Mouse (Mus musculus): ENCODE measurements around the gene Kcnh3. TPM values are rescaled to one million over a fixed set of nuclear protein-coding genes. Genes with fewer than 3 reads are reported as not detected.

Kcnh3 gene
- polyA plus RNA-seq, 1 experiment from 2014 or later = 0.44 TPM

GRCm38 (mm10) chr15:99290586-99290985 is 65.9 kb downstream of the Kcnh3 start:
- Histone ChIP-seq H3K4me3 (ENCODE audit: low read depth, low read length) (no peak overlapping the region), H3K9me3 (ENCODE audit: control insufficient read depth, low read length) (no peaks in the 10 kb centered on the region), H3K27me3 (ENCODE audit: control insufficient read depth, insufficient read depth, low read length) (no peaks in the 10 kb centered on the region), H3K4me1 (ENCODE audit: control insufficient read depth, insufficient read depth, low read length) (no peaks in the 10 kb centered on the region; the same call in 1 of the 2 replicates), H3K9ac (ENCODE audit: low read length) (no peak overlapping the region), H3K27ac (ENCODE audit: low read depth, low read length) (no peak overlapping the region), H3K4me2 (ENCODE audit: low read depth) (no peak overlapping the region), H3K36me3 (ENCODE audit: control insufficient read depth, insufficient read depth, low read length) (no peaks in the 10 kb centered on the region)
- 84% methylated on average over 11 of the region's 11 CpGs for WGBS
- no peak for ATAC-seq (ENCODE audit: insufficient read depth, low FRiP score, low TSS enrichment)
- no peak for DNase-seq (ENCODE audit: low spot score)

Other genes with a start within 250 kb of the Kcnh3 start
- gene Tuba1c, start 195.0 kb upstream of the Kcnh3 start, polyA plus RNA-seq (2014; fragmentation: Nextera tagmentation; extraction: Ambion mirVana) = 109 and 112 TPM in 2 replicates
- gene Prph, start 169.7 kb upstream of the Kcnh3 start, polyA plus RNA-seq (2014; fragmentation: Nextera tagmentation; extraction: Ambion mirVana) = 38.7 and 54.0 TPM in 2 replicates
- gene Troap, start 150.3 kb upstream of the Kcnh3 start, polyA plus RNA-seq (2014; fragmentation: Nextera tagmentation; extraction: Ambion mirVana) = 23.3 and 25.9 TPM in 2 replicates
- 3.0 and 3.2 TPM in 2 replicates for gene C1ql4, start 137.0 kb upstream of the Kcnh3 start, polyA plus RNA-seq (2014; fragmentation: Nextera tagmentation; extraction: Ambion mirVana)
- gene Dnajc22, start 131.7 kb upstream of the Kcnh3 start, polyA plus RNA-seq (2014; fragmentation: Nextera tagmentation; extraction: Ambion mirVana) = 0.19 and 0.41 TPM in 2 replicates
- 63.3 and 63.7 TPM in 2 replicates for gene Spats2, start 98.9 kb upstream of the Kcnh3 start, polyA plus RNA-seq (2014; fragmentation: Nextera tagmentation; extraction: Ambion mirVana)
- 188 and 193 TPM in 2 replicates for gene Mcrs1, start 27.1 kb downstream of the Kcnh3 start, polyA plus RNA-seq (2014; fragmentation: Nextera tagmentation; extraction: Ambion mirVana)
- gene Prpf40b, start 70.2 kb downstream of the Kcnh3 start, polyA plus RNA-seq (2014; fragmentation: Nextera tagmentation; extraction: Ambion mirVana) = 50.4 and 55.8 TPM in 2 replicates
- 0.07 TPM in 1 of 2 replicates, not detected in the other for gene Fam186b, start 71.0 kb downstream of the Kcnh3 start, polyA plus RNA-seq (2014; fragmentation: Nextera tagmentation; extraction: Ambion mirVana)
- 13.7 and 14.5 TPM in 2 replicates for gene Fmnl3, start 145.6 kb downstream of the Kcnh3 start, polyA plus RNA-seq (2014; fragmentation: Nextera tagmentation; extraction: Ambion mirVana)
- gene Tmbim6, start 168.0 kb downstream of the Kcnh3 start, polyA plus RNA-seq (2014; fragmentation: Nextera tagmentation; extraction: Ambion mirVana) = 237 and 246 TPM in 2 replicates
- gene Nckap5l, start 232.9 kb downstream of the Kcnh3 start, polyA plus RNA-seq (2014; fragmentation: Nextera tagmentation; extraction: Ambion mirVana) = 14.9 TPM in 2 replicates
- 17.6 and 18.1 TPM in 2 replicates for gene Bcdin3d, start 249.9 kb downstream of the Kcnh3 start, polyA plus RNA-seq (2014; fragmentation: Nextera tagmentation; extraction: Ambion mirVana)